Mouse (Mus musculus) telencephalon, adult 2 months (tissue): Measurements from ENCODE around the gene Scgb2b27.
"Not testable (repeated sequence)": the region's sequence is repeated elsewhere in the genome, so short reads cannot be mapped to it uniquely, and the experiment has no call there.

Experiments
- DNase-seq: peaks from one replicate; pipeline ENCODE4 v3.0.0-alpha.2; 2011; ENCODE audit warnings: low read depth, low spot score

The Scgb2b27 gene

DNA sequence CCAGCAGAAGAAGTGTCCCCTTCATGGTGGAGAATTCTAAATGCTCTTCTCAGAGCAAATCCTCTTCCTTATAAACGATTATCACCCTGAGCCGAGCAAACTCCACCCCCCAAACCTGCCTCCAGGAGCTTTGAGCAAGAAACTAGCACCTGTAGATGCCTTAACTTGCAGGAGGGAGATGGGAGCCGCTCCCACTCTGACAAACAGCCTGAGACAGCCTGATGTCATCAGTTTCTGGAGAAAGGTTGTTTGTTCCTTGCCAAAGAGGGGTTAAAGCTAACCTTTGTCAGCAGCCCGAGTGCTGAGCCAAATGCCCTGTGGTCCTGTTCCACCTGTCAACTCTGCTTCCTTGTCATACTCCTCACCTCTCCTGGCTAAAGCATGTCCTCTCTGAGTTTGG is at the start of gene Scgb2b27:
Gene Scgb2b27, minus strand, starts transcription at position 101 of the 400 bp plus-strand sequence.
- DNase-seq: no peak

DNA sequence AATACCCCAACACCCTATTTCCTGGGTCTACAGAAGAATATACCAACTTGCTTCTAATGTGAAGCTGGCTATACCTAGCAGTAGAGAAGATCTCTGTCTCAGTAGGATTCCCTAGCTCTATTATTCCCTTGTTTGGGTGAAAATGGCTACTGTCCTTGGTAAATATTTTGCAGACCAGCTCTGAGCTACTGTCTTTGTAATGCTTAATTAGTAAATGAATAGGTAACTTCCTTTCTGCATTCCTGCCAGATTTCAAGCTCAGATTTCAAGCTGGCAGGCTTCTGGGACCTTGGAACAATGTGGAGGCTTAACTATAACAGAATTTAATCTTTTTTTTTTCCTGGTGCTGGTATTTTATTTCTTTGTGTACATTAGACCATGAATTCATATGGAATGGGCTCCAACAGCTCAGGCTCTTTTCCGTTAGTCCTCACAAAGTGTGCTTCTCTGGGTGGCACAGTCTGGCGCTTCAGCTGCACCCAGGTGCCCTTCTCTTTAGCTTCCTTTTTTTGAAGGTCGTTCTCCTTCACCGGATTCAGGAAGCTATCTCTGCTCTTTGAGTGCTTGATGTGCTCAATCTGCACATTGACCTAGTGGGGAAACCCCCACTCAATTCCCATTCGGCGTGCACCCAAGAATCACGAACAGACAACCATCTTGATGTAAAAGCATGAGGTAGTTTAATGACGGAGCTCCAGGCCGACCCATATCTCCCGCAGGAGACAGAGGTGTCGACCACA is 22.5 kb upstream of the Scgb2b27 start:
- not testable (repeated sequence) for DNase-seq

DNA sequence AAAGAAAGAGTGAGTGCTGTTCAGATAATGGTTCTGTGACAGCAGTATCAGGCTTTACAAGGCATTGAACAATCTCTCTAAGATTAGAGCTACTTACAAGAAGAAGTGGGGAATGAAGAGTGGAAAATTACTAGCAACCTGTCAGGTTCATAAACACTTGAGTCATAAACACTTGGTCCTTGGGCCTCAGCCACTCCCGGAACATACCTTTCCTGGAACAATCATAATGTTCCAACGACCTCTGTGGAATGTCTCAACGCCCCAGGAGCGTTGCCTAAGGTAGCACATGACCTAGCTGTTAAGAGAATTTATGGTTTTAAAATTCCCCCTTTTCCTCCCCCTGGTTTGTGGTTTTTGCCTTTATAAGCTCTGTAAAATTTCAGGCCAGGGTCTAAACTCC is 20.8 kb upstream of the Scgb2b27 start:
- not testable (repeated sequence) for DNase-seq

DNA sequence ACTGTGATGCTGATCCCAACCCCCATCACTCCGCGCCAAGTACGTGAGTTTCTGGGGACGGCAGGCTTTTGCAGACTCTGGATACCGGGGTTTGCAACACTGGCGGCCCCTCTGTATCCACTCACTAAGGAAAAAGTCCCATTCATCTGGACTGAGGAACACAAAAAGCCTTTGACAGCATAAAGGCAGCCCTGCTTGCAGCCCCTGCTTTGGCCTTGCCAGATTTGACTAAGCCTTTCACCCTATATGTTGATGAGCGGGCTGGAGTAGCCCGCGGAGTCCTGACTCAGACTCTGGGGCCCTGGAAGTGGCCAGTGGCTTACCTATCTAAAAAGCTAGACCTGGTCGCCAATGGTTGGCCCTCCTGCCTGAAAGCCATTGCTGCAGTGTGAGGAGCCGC is 16.3 kb upstream of the Scgb2b27 start:
- no peak for DNase-seq

DNA sequence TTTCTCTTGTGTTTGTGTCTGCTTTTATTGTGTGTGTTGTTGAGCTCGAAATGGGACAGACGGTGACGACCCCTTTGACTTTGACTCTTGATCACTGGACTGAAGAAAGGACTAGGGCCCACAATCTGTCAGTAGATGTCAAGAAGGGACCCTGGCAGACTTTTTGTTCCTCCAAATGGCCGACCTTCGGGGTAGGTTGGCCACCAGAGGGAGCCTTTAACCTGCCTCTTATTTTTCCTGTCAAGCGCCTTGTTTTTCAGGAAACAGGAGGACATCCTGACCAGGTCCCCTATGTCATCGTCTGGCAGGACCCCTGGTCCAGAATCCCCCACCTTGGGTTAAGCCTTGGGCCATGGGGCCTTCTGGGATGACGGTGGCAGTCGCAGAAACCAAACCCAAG is 13.5 kb upstream of the Scgb2b27 start:
- DNase-seq: not testable (repeated sequence)

DNA sequence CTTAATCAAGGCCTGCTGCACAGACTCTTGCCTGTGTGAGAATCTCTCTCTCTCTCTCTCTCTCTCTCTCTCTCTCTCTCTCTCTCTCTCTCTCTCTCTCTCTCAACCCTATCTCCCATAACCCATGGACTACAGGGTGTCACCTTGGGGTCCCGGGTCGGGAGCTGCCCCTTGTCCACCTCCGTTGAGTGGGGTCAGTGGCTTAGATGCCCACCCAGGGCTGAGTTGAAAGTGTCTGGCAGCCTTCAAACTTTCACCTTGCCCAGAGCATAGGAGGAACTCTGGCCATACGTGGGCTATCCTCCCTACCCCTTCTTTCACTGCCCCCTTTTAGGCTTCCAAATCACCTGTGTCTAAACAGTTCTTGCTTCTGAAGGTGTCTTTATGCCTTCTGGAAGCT is 11.9 kb upstream of the Scgb2b27 start:
- DNase-seq: no peak

DNA sequence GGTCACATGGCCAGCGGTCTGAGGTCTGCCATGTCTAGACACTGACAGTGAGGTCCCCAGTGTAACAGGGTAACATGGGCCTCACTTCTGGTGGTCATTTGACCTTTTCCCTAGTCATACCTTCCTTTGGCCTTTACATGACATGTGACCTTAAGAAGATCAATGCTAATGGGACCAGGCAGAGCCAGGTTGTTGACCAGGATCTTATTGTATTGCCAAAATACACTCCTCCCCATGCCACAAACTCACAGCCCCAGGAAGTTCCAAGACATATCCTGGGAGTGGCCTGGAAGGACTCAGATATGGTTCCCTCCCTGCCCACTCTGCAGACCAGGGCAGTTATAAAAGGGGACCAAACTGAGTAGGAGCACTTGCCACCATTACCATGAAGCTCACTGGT is 7.4 kb upstream of the Scgb2b27 start, which contains the start of gene Scgb1b27:
Gene Scgb1b27, plus strand, starts transcription at position 301 of the 400 bp plus-strand sequence.
- not testable (repeated sequence) for DNase-seq

DNA sequence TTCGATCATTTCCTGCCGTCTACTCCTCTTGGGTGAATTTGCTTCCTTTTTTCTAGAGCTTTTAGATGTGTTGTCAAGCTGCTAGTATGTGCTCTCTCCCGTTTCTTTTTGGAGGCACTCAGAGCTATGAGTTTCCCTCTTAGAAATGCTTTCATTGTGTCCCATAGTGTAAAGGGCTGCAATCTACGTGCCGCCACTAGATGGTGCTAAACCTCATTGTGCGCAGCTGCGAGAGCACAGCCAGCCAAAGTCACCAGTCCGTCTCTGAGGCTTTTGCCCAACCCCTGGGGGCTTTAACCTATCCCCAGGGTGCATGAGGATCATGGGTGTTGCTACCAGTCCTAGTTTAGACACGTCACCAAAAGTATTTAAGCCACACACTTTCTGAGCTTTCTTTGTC is 31.5 kb downstream of the Scgb2b27 start:
- DNase-seq: not testable (repeated sequence)
